Mouse (Mus musculus) ovary, postnatal 14 days (tissue): Measurements from ENCODE around the gene Tyw3.
"Not testable (repeated sequence)": the region's sequence is repeated elsewhere in the genome, so short reads cannot be mapped to it uniquely, and the experiment has no call there.

Experiments used
- DNase-seq: peaks from one replicate; pipeline ENCODE4 v3.0.0; 2022; ENCODE audit warnings: low spot score

Gene Tyw3

GRCm38 (mm10) chr3:154596934-154597554 lies at the start of gene Tyw3:
Gene Tyw3 (minus strand): TSS chr3:154597104.
- peak; percentile 99 for DNase-seq

- DNase-seq: no peak
Observed at GRCm38 (mm10) chr3:154633091-154633490, 36.2 kb upstream of the Tyw3 start.

GRCm38 (mm10) chr3:154631281-154631680 lies 34.4 kb upstream of the Tyw3 start:
- not testable (repeated sequence) for DNase-seq

GRCm38 (mm10) chr3:154628284-154628683 lies 31.4 kb upstream of the Tyw3 start:
- DNase-seq: no peak

GRCm38 (mm10) chr3:154616106-154616505 lies 19.2 kb upstream of the Tyw3 start:
- DNase-seq: no peak

GRCm38 (mm10) chr3:154615304-154615703 lies 18.4 kb upstream of the Tyw3 start:
- no peak for DNase-seq

GRCm38 (mm10) chr3:154614771-154615170 lies 17.9 kb upstream of the Tyw3 start:
- DNase-seq: no peak

- DNase-seq: no peak
Observed at GRCm38 (mm10) chr3:154611888-154612287, 15.0 kb upstream of the Tyw3 start.

GRCm38 (mm10) chr3:154607896-154608295 lies 11.0 kb upstream of the Tyw3 start:
- no peak for DNase-seq

- DNase-seq: no peak
Observed at GRCm38 (mm10) chr3:154604871-154605270, 8.0 kb upstream of the Tyw3 start.

- no peak for DNase-seq
Observed at GRCm38 (mm10) chr3:154602141-154602540, 5.2 kb upstream of the Tyw3 start.

- DNase-seq: no peak
Observed at GRCm38 (mm10) chr3:154597561-154597960, 657 bp upstream of the Tyw3 start.

GRCm38 (mm10) chr3:154596488-154596933 lies 393 bp downstream of the Tyw3 start, which contains the start of gene Cryz:
Gene Cryz (plus strand): TSS chr3:154596711.
- peak; percentile 90 for DNase-seq

- no peak for DNase-seq
Observed at GRCm38 (mm10) chr3:154594156-154594555, 2.7 kb downstream of the Tyw3 start.

GRCm38 (mm10) chr3:154593596-154593995 lies 3.3 kb downstream of the Tyw3 start:
- DNase-seq: no peak

- no peak for DNase-seq
Observed at GRCm38 (mm10) chr3:154591621-154592020, 5.3 kb downstream of the Tyw3 start.

GRCm38 (mm10) chr3:154590971-154591370 lies 5.9 kb downstream of the Tyw3 start:
- DNase-seq: no peak

GRCm38 (mm10) chr3:154584351-154584750 lies 12.6 kb downstream of the Tyw3 start:
- no peak for DNase-seq

- no peak for DNase-seq
Observed at GRCm38 (mm10) chr3:154577895-154578294, 19.0 kb downstream of the Tyw3 start.

- DNase-seq: no peak
Observed at GRCm38 (mm10) chr3:154573666-154574065, 23.2 kb downstream of the Tyw3 start.

- peak; percentile 54 for DNase-seq
Observed at GRCm38 (mm10) chr3:154572341-154572972, 24.4 kb downstream of the Tyw3 start.

GRCm38 (mm10) chr3:154570786-154571185 lies 26.1 kb downstream of the Tyw3 start:
- no peak for DNase-seq

- DNase-seq: no peak
Observed at GRCm38 (mm10) chr3:154570029-154570575, 26.8 kb downstream of the Tyw3 start.
